Mouse (Mus musculus): ENCODE data around the gene Atg2b. TPM values are rescaled to one million over a fixed set of nuclear protein-coding genes. Genes with fewer than 3 reads are reported as not detected.

Gene Atg2b
- polyA plus RNA-seq, 1 experiment from 2014 or later, result 8.8 TPM

DNA sequence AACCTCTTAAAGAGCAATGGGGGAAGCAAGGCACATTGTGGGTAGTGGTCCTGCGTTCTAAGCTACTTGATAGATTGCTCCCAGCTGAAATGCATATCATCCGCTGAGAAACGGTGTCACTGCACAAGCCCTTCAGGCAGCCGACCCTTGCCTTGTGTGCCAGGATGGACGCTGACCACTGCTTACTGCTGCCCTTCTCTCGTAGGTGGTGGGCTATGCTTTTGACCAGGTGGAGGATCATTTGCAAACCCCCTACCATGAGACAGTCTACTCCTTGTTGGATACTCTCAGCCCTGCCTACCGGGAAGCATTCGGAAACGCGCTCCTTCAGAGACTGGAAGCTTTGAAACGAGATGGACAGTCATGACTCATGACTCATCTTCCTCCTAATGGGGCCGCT lies 15.4 kb upstream of the Atg2b start:
- WGBS, result 93% methylated on average over 12 of the region's 12 CpGs
- H3K4me3 ChIP-seq, result no peak overlapping the region
- no peak for DNase-seq (ENCODE audit: low spot score)
- H3K27ac ChIP-seq (replicated peaks), result no peak overlapping the region
- H3K4me1 ChIP-seq, result peaks cover 16% of the 10 kb centered on the region
- no peaks in the 10 kb centered on the region for H3K9me3 ChIP-seq (replicated peaks)
- H3K27me3 ChIP-seq (ENCODE audit: low read depth, poor library complexity, severe bottlenecking), result no peaks in the 10 kb centered on the region
- peaks cover 54% of the 10 kb centered on the region for H3K36me3 ChIP-seq

GRCm38 (mm10) chr12:105697104-105697780 lies 12.2 kb upstream of the Atg2b start:
- Histone ChIP-seq H3K27ac (replicated peaks) (no peak overlapping the region), H3K4me1 (no peaks in the 10 kb centered on the region), H3K4me3 (no peak overlapping the region), H3K27me3 (ENCODE audit: low read depth, poor library complexity, severe bottlenecking) (no peaks in the 10 kb centered on the region), H3K9me3 (replicated peaks) (no peaks in the 10 kb centered on the region), H3K36me3 (peaks cover 81% of the 10 kb centered on the region)
- no peak for DNase-seq (ENCODE audit: low spot score)
- WGBS, result 93% methylated on average over 8 of the region's 8 CpGs

DNA sequence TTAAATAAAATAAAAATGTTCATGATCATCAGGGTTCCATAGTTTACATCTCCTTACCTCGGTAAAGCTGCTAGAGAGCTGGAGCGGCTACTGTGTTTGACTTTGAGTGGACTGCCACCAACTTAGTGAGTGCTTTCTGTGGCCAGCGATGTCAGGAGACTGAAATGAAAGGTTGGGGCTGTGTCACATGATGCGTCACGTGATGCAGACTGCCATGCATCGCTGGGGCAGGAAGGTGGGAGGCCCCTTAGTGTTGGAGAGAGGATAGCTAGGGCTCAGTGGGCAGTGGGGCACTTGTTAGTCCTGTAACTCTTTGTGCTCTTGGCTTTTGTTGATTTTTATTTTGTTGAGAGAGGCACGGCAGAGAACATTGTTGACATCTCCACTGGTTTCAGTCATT lies 10.8 kb upstream of the Atg2b start:
- no peak overlapping the region for H3K4me3 ChIP-seq
- H3K4me1 ChIP-seq, result no peaks in the 10 kb centered on the region
- 84% methylated on average over 7 of the region's 7 CpGs for WGBS
- no peak overlapping the region for H3K27ac ChIP-seq (replicated peaks)
- peaks cover 82% of the 10 kb centered on the region for H3K36me3 ChIP-seq
- H3K9me3 ChIP-seq (replicated peaks), result no peaks in the 10 kb centered on the region
- no peak for DNase-seq (ENCODE audit: low spot score)
- H3K27me3 ChIP-seq (ENCODE audit: low read depth, poor library complexity, severe bottlenecking), result no peaks in the 10 kb centered on the region

DNA sequence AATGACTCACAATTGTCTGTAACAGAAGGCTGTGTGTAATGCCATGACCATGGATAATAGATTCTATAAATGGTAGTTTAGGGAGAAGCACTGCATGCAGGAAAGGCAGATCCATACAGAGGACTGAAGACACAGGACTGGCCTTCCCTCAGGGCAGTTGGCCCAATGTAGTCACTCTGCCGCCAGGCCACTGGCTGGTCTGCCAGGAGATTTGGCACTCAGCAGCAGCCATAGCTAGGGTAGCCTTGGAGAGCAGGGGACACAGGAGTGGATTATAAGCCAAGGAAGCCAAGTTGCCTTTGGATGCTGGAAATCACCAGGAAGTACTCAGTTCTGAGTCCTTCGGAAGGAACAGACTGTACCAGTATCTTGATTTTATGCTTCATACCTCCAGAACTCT lies 9.0 kb upstream of the Atg2b start:
- DNase-seq (ENCODE audit: low spot score), result no peak
- 96% methylated on average over 2 of the region's 2 CpGs for WGBS

DNA sequence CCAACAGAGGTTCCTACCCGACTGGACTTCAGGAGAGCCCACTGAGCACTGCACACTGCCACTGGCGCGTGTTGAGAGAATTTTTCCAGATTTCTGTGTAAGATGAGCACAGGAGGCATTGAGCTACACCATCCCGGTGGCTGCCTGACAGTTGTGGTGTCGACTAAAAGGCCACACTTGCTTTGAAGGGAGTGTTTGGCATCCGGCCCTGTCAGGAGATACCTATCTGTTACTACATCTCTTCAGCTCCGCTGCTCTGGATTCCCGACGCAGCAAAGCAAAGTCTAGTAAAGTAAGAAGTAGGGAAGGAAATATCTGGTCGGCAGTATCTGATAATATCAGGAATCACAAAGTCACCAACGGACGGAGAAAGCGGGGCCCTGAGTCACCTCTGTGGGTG lies 4.4 kb upstream of the Atg2b start:
- 92% methylated on average over 13 of the region's 13 CpGs for WGBS
- H3K4me3 ChIP-seq, result no peak overlapping the region
- H3K9me3 ChIP-seq (replicated peaks), result no peaks in the 10 kb centered on the region
- H3K27ac ChIP-seq (replicated peaks), result no peak overlapping the region
- peaks cover 14% of the 10 kb centered on the region for H3K4me1 ChIP-seq
- no peaks in the 10 kb centered on the region for H3K27me3 ChIP-seq (ENCODE audit: low read depth, poor library complexity, severe bottlenecking)
- H3K36me3 ChIP-seq, result peaks cover 62% of the 10 kb centered on the region
- DNase-seq (ENCODE audit: low spot score), result no peak

More for the DNA sequence above, 9.0 kb upstream of the Atg2b start:
- Histone ChIP-seq H3K27ac (replicated peaks) (no peak overlapping the region), H3K4me1 (no peaks in the 10 kb centered on the region), H3K4me3 (no peak overlapping the region), H3K27me3 (ENCODE audit: low read depth, poor library complexity, severe bottlenecking) (no peaks in the 10 kb centered on the region), H3K9me3 (replicated peaks) (no peaks in the 10 kb centered on the region), H3K36me3 (peaks cover 83% of the 10 kb centered on the region)

DNA sequence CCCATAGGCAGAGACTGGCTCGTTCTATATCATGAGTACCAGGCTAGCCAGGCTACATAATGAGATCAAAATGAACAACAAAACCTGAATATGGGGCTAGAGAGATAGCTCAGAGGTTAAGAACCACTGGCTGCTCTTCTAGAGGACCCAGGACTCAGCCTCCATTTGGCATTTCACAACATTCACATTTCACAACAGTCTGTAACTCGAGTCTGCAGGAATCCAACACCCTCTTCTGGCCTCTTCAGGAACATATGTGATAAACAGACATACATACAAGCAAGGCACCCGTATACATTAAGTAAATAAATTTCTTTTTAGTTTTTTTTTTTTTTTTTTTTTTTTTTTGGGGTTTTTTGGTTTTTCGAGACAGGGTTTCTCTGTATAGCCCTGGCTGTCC lies 3.5 kb upstream of the Atg2b start:
- Histone ChIP-seq H3K36me3 (peaks cover 53% of the 10 kb centered on the region), H3K4me1 (peaks cover 22% of the 10 kb centered on the region), H3K27me3 (ENCODE audit: low read depth, poor library complexity, severe bottlenecking) (no peaks in the 10 kb centered on the region), H3K4me3 (no peak overlapping the region), H3K27ac (replicated peaks) (no peak overlapping the region), H3K9me3 (replicated peaks) (no peaks in the 10 kb centered on the region)
- no peak for DNase-seq (ENCODE audit: low spot score)
- 88% methylated on average over 4 of the region's 4 CpGs for WGBS

GRCm38 (mm10) chr12:105687416-105687815 lies 2.4 kb upstream of the Atg2b start:
- H3K9me3 ChIP-seq (replicated peaks), result no peaks in the 10 kb centered on the region
- H3K27me3 ChIP-seq (ENCODE audit: low read depth, poor library complexity, severe bottlenecking), result no peaks in the 10 kb centered on the region
- H3K4me1 ChIP-seq, result peaks cover 31% of the 10 kb centered on the region
- H3K27ac ChIP-seq (replicated peaks), result no peak overlapping the region
- H3K4me3 ChIP-seq, result no peak overlapping the region
- peaks cover 42% of the 10 kb centered on the region for H3K36me3 ChIP-seq
- WGBS, result 96% methylated on average over 4 of the region's 4 CpGs
- DNase-seq (ENCODE audit: low spot score), result no peak

DNA sequence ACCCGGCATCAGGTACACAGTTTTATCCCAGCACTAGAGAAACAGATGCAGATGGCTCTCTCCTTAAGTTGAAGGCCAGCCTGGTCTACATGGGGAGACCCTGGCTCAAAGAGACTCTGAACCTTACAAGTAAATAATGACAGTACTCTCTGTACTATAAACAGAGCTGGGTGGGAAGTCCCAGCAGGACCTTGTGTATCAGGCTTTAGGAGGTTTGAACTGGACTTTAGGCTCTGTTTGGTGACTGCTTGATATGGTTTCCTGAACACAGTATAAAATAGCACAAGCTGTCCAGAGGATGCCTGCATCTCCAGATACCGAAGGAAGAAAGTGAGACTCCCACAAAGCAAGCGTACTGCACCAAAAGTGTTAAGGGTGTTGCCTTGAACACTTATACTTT lies 1.8 kb upstream of the Atg2b start:
- WGBS, result 95% methylated on average over 3 of the region's 3 CpGs
- Histone ChIP-seq H3K27ac (replicated peaks) (no peak overlapping the region), H3K36me3 (peaks cover 36% of the 10 kb centered on the region), H3K4me3 (peak overlapping the region; percentile 95), H3K27me3 (ENCODE audit: low read depth, poor library complexity, severe bottlenecking) (no peaks in the 10 kb centered on the region), H3K4me1 (peaks cover 35% of the 10 kb centered on the region), H3K9me3 (replicated peaks) (no peaks in the 10 kb centered on the region)
- no peak for DNase-seq (ENCODE audit: low spot score)

GRCm38 (mm10) chr12:105683933-105684901 lies 794 bp downstream of the Atg2b start, which contains the start of gene Gskip:
Gskip (plus strand) TSS chr12:105684829.
- peaks cover 10% of the 10 kb centered on the region for H3K36me3 ChIP-seq
- H3K9me3 ChIP-seq (replicated peaks), result no peaks in the 10 kb centered on the region
- peak within 1 kb of the TSS; percentile 95 for H3K4me3 ChIP-seq
- H3K27me3 ChIP-seq (ENCODE audit: low read depth, poor library complexity, severe bottlenecking), result no peaks in the 10 kb centered on the region
- DNase-seq (ENCODE audit: low spot score), result peak; percentile 65
- peak within 1 kb of the TSS; percentile 95 for H3K27ac ChIP-seq (replicated peaks)
- 2% methylated on average over 41 of the region's 41 CpGs for WGBS
- peaks cover 35% of the 10 kb centered on the region for H3K4me1 ChIP-seq

DNA sequence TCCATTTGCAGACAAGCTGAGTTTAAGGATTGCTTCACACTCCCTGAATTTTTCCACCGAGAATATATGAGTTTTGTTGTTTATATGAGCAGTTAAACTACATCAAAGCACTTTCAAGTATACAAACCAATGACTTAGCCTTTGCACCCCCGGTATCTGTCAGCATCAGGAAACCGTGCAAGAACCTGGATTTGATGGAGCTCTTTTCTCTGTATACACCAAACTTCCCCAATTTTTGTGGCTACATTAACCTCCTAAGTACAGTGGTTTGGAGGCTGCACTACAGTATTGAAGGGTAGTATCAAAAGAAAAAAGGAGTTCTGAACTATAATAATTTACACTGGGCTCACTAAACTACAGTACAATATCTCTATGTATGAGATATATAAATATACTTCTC lies 6.2 kb downstream of the Atg2b start:
- no peak for DNase-seq (ENCODE audit: low spot score)
- peaks cover 15% of the 10 kb centered on the region for H3K4me1 ChIP-seq
- no peaks in the 10 kb centered on the region for H3K9me3 ChIP-seq (replicated peaks)
- WGBS, result 95% methylated on average over 3 of the region's 3 CpGs
- no peaks in the 10 kb centered on the region for H3K27me3 ChIP-seq (ENCODE audit: low read depth, poor library complexity, severe bottlenecking)
- no peak overlapping the region for H3K27ac ChIP-seq (replicated peaks)
- peaks cover 14% of the 10 kb centered on the region for H3K36me3 ChIP-seq
- no peak overlapping the region for H3K4me3 ChIP-seq

DNA sequence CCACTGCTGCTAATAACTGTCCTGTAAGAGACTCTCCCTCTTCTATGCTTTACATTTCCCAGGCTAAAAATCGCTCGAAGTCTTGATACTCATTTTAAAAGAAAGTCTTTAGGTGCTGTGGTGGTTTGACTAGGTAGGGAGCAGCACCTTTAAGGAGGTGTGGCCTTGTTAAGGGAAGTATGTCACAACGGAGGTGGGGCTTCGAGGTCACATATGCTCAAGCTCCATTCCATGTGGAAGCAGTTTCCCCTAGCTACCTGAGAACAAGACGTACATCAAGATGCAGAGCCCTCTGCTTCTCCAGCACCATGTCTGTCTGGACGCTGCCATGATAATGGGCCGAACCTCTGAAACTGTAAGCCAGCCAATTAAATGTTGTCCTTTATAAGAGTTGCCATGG lies 6.8 kb downstream of the Atg2b start:
- DNase-seq (ENCODE audit: low spot score), result no peak
- Histone ChIP-seq H3K36me3 (peaks cover 20% of the 10 kb centered on the region), H3K4me3 (no peak overlapping the region), H3K4me1 (peaks cover 10% of the 10 kb centered on the region), H3K27ac (replicated peaks) (no peak overlapping the region), H3K9me3 (replicated peaks) (no peaks in the 10 kb centered on the region), H3K27me3 (ENCODE audit: low read depth, poor library complexity, severe bottlenecking) (no peaks in the 10 kb centered on the region)
- WGBS, result 92% methylated on average over 7 of the region's 7 CpGs

GRCm38 (mm10) chr12:105676274-105676673 lies 8.7 kb downstream of the Atg2b start:
- no peaks in the 10 kb centered on the region for H3K4me1 ChIP-seq
- no peaks in the 10 kb centered on the region for H3K27me3 ChIP-seq (ENCODE audit: low read depth, poor library complexity, severe bottlenecking)
- H3K9me3 ChIP-seq (replicated peaks), result no peaks in the 10 kb centered on the region
- no peak overlapping the region for H3K27ac ChIP-seq (replicated peaks)
- peaks cover 36% of the 10 kb centered on the region for H3K36me3 ChIP-seq
- no peak for DNase-seq (ENCODE audit: low spot score)
- H3K4me3 ChIP-seq, result no peak overlapping the region
- 97% methylated on average over 8 of the region's 8 CpGs for WGBS

- H3K9me3 ChIP-seq (replicated peaks), result no peaks in the 10 kb centered on the region
- DNase-seq (ENCODE audit: low spot score), result no peak
- H3K27me3 ChIP-seq (ENCODE audit: low read depth, poor library complexity, severe bottlenecking), result no peaks in the 10 kb centered on the region
- H3K36me3 ChIP-seq, result peaks cover 96% of the 10 kb centered on the region
- WGBS, result 91% methylated on average over 7 of the region's 7 CpGs
- H3K27ac ChIP-seq (replicated peaks), result no peak overlapping the region
- H3K4me1 ChIP-seq, result no peaks in the 10 kb centered on the region
- no peak overlapping the region for H3K4me3 ChIP-seq
These were observed 29.2 kb downstream of the Atg2b start for GRCm38 (mm10) chr12:105655850-105656249.
